Mouse (Mus musculus) thymus, postnatal 4 days (tissue): ENCODE results near the gene Neurl4.
"Not testable (repeated sequence)": the region's sequence is repeated elsewhere in the genome, so short reads cannot be mapped to it uniquely, and the experiment has no call there.

Source experiments
- DNase-seq: peaks from one replicate; pipeline ENCODE4 v3.0.0; 2021

The Neurl4 gene

DNA sequence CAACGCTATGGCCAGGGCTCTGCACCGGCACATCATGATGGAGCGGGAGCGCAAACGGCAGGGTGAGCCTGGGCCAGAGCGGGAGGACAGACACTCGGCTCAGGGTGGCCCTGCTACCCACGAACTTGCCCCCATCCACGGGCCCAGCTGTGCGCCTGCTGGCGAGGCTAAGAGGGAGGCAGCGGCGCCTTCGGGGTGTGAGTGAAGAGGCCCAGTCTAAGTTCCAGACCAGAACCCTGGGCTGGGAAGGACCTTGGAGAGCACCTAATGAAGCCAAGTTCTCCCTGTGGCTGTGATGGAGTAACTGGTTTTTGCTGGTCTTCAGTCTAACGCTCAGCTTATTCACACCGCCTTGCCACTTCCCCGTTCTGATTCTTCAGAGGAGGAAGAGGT lies 13.5 kb downstream of the Neurl4 start:
- peak; percentile 55 for DNase-seq

DNA sequence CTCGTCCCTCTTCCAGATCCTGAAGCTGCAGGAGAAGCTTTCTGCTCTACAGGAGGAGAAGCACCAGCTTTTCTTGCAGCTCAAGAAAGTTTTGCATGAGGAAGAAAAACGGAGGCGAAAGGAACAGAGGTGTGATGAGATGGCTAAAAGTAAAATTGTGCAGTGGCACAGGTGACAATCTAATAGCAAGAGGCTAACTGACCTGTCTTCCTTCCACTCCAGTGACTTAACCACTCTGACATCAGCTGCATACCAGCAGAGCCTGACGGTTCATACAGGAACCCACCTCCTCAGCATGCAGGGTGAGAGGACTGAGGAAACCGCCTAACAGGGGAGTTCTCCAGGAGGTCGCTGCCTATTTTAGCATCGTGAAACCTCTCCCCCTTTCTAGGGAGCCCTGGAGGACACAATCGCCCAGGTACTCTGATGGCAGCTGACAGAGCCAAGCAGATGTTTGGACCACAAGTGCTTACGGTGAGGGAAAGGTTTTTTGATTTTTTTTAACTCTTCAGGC lies 14.1 kb downstream of the Neurl4 start:
- DNase-seq: no peak

DNA sequence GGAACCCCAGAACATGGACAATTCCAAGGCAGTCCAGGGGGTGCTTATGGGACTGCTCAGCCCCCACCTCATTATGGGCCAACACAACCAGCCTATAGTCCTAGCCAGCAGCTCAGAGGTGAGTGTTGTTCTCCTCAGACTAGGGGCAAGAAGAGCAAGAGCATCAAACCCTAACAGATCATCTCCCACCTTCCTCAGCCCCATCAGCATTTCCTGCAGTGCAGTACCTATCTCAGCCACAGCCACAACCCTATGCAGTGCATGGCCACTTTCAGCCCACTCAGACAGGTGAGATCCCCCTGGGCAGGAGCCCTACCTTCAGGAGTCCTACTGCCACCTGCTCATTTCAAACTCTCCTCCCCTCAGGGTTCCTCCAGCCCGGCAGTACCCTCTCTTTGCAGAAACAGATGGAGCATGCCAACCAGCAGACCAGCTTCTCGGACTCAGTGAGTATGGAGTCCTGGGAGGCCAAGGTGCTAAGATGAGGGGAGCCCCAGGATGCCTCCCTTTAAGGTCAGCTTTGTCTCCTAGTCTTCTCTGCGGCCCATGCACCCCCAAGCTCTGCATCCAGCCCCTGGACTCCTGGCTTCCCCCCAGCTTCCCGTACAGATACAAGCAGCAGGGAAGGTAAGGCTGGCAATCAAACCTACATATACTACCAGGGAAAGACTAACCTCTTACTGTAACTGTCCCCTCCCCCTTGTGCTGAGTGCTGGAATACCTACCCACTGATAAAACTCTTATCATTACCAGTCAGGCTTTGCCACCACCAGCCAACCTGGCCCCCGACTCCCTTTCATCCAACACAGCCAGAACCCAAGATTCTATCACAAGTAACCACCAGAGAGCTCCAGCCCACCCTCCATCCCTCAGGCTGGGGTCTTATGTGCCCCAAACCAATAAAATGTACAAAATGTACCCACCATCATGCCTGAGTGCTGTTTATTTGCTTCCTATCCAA lies 15.1 kb downstream of the Neurl4 start:
- DNase-seq: no peak

DNA sequence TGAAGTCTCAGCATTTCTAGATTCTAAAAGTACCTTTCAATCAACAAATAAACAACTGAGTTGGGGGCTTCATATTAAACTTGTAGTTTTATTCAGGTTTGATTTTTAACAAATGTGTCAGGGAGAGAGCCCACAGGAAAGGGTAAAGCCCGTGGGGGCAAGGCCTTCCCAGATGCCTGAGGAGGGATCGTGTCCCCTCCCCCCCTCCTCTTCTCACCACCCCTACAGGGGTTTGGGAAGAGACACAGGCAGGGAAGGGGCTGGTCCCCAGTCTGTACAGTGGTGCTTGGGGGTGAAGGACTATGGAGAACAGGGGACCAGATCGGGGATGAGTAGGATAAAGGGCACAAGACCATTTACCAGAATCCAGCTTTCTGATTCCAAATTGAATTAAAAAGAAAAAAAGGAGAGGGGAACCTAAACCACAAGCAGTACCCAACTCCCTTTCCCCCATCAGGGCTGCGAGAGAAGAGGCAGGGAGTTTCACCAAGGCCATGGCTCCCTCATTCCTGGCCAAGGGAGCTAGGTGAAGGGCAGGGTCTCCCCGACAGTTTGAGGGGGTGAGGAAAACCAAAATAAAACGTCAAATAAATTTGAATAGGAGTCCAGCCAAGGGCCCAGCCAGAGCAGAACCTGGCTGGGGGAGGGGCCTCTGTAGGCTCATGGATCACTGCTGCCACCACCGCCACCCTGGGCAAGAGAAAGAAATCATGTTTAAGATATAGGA lies 15.9 kb downstream of the Neurl4 start:
- not testable (repeated sequence) for DNase-seq

DNA sequence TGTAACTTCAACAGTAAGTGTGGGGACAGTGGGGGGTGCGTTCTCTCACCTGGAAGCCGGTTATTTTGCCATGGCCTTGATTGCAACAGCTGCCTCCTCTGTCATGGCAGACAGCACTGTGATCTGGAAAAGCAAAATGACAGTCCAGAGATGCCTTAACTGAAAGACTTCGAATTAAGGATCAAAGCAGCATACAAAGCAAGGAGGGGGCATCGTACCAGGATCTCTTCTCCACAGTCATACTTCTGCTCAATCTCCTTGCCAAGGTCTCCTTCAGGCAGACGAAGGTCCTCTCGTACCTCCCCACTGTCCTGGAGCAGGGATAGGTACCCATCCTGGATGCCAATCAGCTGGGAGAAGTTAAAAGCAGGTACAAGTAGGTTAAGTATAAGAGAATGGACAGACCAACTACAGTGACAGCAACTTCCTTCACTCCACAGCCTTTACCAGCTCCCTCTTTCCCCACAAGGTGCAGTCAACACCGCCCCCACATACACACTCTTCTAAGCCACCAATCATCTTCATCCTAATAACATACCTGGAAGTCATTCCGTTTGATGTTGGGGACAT lies 16.6 kb downstream of the Neurl4 start:
- DNase-seq: no peak

DNA sequence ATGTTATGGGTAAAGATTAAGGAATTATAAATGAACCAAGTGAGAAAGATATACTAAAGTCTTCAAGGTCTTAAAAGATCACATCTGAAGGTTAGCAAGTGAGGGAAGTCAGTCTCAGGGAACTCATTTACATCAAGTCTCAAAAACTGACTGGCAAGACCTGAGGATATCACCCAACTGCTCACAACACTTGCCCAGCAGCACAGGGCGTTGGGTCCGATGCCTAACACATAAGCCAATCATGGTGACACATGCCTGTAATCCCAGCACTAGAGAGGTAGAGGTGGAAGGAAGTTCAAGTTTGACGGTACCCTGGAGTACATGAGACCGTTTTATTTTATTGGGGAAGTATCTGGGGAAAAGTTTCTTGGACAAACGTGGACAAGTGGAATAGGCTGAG lies 17.2 kb downstream of the Neurl4 start:
- DNase-seq: no peak

DNA sequence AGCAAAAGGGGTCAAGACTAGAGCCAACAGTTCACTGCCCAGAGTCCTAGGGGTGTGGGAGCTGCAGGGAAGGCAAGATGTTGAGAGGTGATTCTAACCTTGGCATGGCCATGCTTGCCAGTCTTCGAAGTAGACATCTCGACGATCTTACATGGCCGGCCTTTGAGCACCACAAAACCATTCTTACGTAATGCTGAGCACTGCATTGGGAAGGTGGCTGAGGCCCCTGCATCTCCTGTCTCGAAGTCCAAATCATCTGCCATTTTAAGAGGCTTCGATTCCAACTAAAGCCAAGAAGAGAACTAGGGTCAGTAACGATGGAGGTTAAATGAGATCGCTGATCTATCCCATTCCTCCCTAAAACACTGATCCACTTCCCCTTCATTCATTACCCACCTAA lies 18.2 kb downstream of the Neurl4 start:
- DNase-seq: peak; percentile 14

DNA sequence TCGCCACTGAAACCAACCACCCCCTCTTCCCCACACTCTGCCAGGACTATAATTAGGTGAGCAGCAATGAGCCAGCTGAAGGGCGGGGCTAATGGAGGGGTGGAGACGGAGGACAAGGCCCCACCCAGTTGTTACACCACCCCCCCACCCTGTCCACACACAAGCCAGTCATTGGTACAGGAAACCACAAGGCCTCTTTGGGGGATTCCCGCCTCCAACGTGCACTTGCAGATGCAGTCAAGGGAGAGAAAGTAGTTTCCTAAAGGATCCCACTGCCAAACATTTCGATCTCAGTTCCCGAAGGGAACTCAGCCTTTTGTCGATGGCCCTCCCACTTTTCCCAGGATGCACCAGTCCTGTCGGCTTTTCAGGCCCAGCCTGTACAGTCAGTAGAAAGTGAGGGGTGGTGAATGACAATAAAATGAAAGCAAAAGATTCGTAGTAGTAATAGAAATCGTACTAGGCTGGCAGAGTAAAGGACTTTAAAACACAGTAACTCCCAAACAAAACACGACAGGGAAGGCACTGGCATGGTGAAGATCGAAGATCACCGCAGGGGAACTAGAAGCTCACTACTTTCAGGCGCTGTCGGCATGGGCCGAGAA lies 18.9 kb downstream of the Neurl4 start:
- peak; percentile 78 for DNase-seq

DNA sequence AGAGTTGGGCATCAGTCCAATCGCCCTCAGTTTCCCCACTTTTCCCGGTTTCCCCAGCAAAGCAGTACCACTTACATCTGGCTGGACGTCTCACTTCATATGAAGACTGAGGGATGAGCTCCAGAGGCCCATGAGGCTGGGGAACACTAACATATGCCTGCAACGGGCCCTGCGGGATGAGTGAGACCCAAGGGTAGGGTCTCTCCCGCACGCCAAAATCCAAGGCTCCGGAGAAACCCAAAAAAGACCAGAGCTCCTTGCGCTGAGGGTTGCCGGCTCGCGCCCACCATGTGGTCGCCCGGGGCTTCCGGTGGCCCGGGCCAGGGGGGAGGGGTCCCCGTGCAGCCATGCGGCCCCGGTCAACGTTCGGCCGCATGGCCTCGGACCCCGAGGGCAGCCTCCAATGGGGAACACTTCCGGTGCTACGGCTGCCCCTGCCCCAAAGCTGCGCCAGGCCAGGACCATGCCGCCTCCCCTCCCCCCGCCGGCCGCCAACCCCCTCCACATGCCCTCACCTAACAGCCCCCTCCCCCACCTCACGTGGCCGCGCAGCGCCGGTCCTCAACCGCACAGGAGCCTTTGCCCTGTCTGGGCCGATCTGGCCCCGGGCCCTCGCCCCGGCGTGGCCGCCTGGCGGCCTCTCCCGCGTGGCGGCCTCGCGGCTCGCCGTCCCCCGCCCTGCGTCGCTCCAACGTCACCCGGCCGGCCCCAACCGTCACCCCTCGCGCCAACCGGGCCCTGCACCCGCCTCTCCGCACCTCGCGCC lies 19.6 kb downstream of the Neurl4 start:
- DNase-seq: peak; percentile 73

DNA sequence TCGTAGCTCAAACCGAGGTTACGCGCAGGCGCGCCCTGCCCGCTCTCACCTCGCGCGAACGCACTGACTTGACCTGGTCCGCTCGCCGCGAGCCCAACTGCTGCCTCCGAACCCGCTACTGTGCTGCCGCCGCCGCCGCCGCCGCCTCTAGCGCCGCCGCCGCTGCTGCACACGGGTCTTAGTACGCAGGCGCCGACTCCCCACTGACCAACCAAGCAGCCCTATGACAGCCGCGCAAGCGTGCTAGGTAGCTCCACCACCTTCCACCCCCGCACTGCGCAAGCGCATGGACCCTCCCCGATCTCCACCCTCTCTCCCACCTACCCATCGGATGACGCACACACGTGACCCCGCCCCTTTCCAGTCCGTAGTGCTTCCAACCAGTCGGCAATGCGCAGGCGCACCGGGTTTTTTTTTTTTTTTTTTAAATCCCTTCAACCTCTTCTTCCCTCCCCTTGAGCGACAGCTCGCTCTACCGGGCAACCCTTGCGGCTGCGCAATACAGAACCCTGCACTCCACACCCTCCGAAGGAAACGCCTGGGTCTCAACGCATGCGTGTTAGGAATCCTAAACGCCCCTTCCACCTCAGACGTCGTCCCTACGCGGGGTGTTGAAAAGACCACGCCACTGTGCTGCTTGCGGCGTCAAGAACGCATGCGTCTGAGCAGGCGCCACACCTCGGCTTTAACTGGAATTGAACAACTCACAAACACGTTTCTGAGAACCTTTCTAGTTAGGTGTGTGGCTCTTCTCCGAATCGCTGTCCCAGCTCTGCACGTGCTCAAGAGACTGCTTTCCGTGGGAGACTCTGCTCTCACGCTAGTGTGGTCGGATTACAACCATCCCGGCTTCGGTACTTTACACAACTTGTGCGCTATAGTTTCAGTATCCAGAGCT lies 20.5 kb downstream of the Neurl4 start, which contains the start of gene Eif5a:
Gene Eif5a (minus strand): TSS at position 845 of the 898 bp plus-strand sequence.
- DNase-seq: peak; percentile 100

DNA sequence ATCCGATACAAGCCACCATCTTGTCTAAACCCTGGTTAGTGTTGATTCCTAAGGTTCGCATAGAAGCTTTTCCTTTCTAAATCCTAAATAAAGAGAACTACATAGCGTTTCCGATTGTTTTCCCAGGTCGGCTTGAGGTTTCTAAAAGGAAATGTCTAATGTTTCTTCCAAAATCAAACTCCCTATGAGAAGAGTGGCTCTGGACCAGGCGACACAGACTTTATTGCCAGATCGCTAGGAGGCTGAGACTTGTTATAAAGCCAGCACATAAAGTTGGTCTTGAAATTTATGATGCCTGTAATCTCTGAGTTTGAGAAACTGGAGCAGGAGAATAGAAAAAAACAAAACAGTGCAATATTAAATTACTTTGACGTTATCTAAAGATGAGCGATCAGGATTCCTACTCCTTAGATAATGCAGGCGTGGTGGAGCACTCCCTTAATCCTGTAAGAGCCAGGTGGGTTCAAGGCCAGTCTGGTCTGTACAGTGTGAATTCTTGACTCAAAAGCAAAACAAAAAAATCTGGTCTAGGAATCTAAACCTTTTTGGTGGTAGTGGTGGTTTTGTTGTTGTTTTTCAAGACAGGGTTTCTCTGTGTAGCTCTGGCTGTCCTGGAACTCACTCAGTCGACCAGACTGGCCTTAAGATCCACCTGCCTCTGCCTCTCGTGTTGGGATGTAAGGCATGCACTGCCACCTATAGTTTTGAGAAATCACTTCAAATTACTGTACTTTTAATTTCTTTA lies 21.3 kb downstream of the Neurl4 start:
- no peak for DNase-seq

DNA sequence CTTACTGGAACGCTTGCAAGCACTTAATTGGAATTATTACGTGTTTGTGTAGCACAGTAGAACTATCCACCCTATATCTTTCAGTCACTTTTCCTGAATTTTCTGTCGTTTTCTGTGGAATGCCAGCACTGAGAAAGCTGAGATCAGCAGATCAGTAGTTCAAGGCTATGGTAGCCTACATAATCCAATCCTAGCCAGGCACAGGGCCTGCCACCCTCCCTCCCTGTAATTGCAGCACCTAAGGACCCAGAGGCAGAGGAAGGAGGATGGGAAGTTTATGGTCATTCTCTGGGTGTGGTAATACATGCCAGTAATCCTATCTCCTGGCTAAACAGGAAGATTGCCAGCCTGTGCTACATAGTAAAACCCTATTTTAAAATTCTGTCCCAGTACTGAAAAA lies 21.9 kb downstream of the Neurl4 start:
- DNase-seq: no peak

DNA sequence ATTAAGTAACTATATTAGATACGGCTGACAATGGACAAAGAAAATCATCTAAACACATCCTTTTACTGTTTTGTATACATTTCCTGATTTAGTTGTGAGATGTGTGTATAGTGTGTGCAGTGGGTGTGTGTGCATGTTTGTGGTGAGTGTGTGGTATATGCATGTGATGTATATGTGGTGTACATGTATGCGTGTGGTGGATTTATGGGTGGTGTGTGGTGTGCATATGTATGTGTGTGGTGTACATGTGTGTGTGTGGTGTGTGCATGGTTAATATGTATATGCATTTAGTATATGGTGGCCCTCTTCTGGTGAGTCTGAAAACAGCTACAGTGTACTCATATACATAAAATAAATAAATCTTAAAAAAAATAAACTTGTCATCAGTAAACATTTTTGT lies 26.6 kb downstream of the Neurl4 start:
- DNase-seq: no peak

DNA sequence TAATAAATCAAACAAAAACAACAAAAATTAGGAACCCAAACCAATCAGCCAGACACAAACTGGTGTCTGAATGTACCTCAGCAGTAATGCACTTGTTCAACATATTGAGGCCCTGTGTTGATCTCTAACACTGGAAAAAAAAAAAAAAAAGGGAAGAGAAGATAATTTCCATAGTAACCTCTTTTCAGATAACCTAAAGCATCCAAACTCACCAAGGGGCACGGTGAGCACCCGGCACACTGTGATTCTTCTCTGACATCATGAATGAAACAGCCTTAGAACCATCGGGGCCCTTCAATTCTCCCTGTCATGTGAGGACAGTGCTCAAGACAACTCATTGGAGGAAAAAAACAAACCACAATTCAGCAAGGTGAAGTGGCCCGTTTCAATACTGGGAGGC lies 28.8 kb downstream of the Neurl4 start:
- DNase-seq: no peak

DNA sequence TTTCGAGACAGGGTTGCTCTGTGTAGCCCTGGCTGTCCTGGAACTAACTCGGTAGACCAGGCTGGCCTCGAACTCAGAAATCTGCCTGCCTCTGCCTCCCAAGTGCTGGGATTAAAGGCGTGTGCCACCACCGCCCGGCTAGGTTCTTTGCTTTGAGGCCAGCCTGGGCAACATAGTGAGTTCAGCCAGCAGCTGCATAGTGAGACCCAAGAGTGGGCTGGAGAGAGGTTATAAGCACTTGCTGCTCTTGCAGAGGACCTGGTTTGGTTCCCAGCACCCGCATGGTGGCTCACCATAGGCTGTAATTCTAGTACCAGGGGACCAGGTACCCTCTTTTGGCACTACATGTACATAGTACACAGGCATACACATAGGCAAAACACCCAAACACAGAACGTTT lies 29.3 kb downstream of the Neurl4 start:
- DNase-seq: not testable (repeated sequence)

DNA sequence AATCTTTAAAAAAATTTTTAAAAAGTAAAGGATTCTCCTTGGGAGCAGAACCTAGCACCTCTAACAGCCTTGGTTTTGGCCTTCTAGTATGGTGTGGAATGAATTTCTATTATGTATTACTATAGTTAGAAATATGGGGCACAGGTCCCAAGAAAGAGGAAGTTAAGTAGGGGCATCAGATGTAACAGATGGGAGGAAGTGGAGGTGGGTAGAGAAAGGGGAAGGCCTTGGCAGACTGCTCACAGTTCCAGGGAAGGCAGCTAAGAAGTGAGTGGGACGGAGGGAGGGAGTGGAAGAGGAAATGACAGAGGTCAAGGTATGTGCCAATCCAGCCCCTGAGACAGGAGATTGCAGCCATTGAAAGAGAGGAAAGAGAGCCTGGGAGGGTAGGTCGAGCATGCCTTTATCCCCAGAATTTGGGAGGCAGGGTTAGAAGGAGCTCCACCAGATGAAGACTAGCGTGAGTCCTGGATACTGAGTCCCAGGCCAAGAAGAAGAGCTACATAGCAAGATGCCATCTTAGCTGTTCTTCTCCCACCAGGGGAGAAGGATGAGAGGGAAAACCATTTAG lies 30.2 kb downstream of the Neurl4 start:
- peak; percentile 30 for DNase-seq

DNA sequence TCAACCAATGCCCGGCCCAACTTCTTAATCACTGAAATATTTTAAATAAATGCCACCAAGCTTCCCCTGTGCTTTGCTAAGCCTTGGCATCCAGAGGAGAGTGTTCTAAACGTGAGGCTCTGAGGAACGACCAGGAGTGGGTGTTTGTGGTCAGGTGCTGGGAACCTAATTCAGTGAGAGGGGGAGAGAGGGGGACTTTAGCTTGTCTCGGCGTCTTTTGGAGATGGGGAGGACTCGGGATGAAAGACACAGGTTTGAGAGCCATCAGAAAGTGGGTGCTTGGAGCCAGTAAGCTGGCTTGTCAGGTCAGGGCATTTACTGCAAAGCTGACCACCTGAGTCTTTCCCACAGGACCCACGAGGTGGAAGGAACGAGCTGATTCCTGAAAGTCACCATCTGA lies 30.9 kb downstream of the Neurl4 start:
- no peak for DNase-seq

DNA sequence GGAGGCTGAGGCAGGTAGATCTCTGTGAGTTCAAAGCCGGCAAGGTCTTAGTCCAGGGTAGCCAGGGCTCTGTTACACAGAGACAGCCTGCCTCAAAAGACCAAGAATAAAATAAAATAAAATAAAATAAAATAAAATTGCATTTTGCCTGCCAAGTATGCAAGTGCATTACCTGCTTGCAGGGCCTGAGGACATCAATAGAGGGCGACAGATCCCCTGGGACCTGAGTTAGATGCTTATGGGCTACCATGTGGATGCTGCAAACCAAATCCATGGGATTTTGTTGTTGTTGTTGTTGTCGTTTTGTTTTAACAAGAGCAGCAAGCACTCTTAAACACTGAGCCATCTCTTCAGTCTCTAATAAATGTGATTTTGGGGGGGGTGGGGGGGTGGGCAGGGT lies 31.4 kb downstream of the Neurl4 start:
- DNase-seq: peak; percentile 62

DNA sequence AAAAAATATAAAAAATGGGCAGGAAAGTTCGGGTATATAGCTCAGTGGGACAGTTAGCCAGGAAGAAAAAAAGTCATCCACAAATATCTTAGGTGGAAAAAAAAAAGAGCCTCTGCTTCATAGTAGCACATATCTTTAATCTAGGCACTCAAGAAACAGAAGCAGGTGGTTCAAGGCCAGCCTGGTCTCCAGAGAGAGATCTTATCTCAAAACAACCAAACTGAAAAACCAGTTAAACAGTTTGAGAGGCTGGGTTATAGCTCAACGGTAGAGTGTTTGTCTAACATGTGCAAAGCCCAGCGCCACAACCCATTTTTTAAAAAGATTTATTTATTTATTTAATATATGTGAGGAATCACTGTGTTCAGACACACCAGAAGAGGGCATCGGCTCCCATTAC lies 32.2 kb downstream of the Neurl4 start:
- no peak for DNase-seq

DNA sequence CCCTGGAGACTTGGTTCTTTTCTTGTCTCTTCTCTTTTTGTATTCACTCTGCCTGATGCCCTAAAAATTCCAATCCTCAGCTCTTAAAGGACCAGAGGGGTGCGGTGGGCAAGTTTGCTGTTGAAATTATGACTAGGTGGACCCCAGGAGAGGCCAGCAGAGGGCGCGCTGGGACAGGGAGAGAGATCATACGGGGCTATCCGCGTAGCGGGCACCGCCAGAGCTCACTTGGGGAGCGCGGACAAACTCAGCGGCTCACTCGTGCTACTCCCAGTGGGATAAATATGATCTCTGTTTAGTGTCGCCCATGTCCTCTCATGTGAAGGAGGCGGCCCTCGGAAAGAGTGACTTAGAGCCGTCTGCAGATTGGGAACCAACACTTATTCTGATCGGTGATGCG lies 33.3 kb downstream of the Neurl4 start:
- peak; percentile 99 for DNase-seq
